Mouse (Mus musculus): ENCODE results near the gene Egfl8. TPM values are rescaled to one million over a fixed set of nuclear protein-coding genes. Genes with fewer than 3 reads are reported as not detected.
A peak's percentile ranks its signal among the peaks of the same experiment; 100 is the strongest.

The Egfl8 gene
- polyA plus RNA-seq, 1 experiment from 2014 or later: 1.3 TPM

GRCm38 (mm10) chr17:34568421-34568820 is 47.4 kb downstream of the Egfl8 start:
- no peak overlapping the region for H3K27ac ChIP-seq
- peaks cover 13% of the 10 kb centered on the region for H3K4me1 ChIP-seq (replicated peaks)
- H3K9me3 ChIP-seq (replicated peaks): no peaks in the 10 kb centered on the region
- H3K4me2 ChIP-seq: no peak overlapping the region
- no peak overlapping the region for H3K9ac ChIP-seq
- H3K27me3 ChIP-seq: peaks cover 4% of the 10 kb centered on the region; the same call in 1 of the 2 replicates
- H3K36me3 ChIP-seq: no peaks in the 10 kb centered on the region
- ATAC-seq (replicated peaks; ENCODE audit: insufficient number of reproducible peaks, insufficient read depth, low FRiP score, low read depth): no peak
- 75% methylated on average over 13 of the region's 13 CpGs for WGBS
- no peak overlapping the region for H3K4me3 ChIP-seq

GRCm38 (mm10) chr17:34567311-34567710 is 48.5 kb downstream of the Egfl8 start:
- Histone ChIP-seq H3K9ac (no peak overlapping the region), H3K27ac (no peak overlapping the region), H3K9me3 (replicated peaks) (no peaks in the 10 kb centered on the region), H3K36me3 (no peaks in the 10 kb centered on the region), H3K4me1 (replicated peaks) (peaks cover 13% of the 10 kb centered on the region), H3K4me2 (no peak overlapping the region), H3K27me3 (peaks cover 4% of the 10 kb centered on the region; the same call in 1 of the 2 replicates), H3K4me3 (no peak overlapping the region)
- WGBS: 63% methylated on average over 9 of the region's 9 CpGs
- no peak for ATAC-seq (replicated peaks; ENCODE audit: insufficient number of reproducible peaks, insufficient read depth, low FRiP score, low read depth)

- H3K27me3 ChIP-seq: peaks cover 4% of the 10 kb centered on the region; the same call in 1 of the 2 replicates
- H3K4me1 ChIP-seq (replicated peaks): peaks cover 13% of the 10 kb centered on the region
- H3K4me3 ChIP-seq: peak overlapping the region; percentile 37
- 27% methylated on average over 3 of the region's 3 CpGs for WGBS
- H3K36me3 ChIP-seq: no peaks in the 10 kb centered on the region
- peak overlapping the region; percentile 49 for H3K4me2 ChIP-seq
- H3K9me3 ChIP-seq (replicated peaks): no peaks in the 10 kb centered on the region
- H3K9ac ChIP-seq: peak overlapping the region; percentile 40; the same call in 1 of the 2 replicates
- H3K27ac ChIP-seq: peak overlapping the region; percentile 86
- ATAC-seq (replicated peaks; ENCODE audit: insufficient number of reproducible peaks, insufficient read depth, low FRiP score, low read depth): peak; percentile 54
Measured at GRCm38 (mm10) chr17:34564796-34565195, 51.0 kb downstream of the Egfl8 start.

DNA sequence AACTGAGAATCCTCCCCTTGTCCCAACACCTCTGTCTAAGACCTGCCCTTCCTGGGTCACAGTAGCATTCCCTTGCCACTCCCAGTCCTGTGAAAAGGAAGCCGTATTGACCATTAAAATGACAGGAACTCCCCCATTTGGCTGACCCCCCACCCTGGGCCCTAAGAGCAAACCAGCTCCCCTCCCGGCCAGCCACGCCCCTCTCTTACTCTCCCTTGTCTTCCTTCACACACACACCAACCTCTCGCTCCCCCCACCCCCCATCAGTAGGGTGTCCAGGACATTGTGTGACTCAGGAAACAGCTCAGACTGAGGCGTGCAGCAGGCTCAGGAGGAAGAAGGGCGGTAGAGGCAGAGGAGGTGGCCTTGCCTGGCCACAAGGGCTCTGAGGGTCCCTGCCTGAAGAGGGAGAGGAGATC is 51.8 kb downstream of the Egfl8 start, which contains the start of gene Notch4:
TSS of gene Notch4 (plus strand) at position 266 of the 419 bp plus-strand sequence.
- H3K4me2 ChIP-seq: peak within 1 kb of the TSS; percentile 49
- no peaks in the 10 kb centered on the region for H3K36me3 ChIP-seq
- H3K9ac ChIP-seq: peak within 1 kb of the TSS; percentile 40
- H3K9me3 ChIP-seq (replicated peaks): no peaks in the 10 kb centered on the region
- H3K27me3 ChIP-seq: peaks cover 4% of the 10 kb centered on the region; the same call in 1 of the 2 replicates
- 9% methylated on average over 6 of the region's 6 CpGs for WGBS
- H3K4me3 ChIP-seq: peak within 1 kb of the TSS; percentile 37
- H3K27ac ChIP-seq: peak within 1 kb of the TSS; percentile 86
- H3K4me1 ChIP-seq (replicated peaks): peaks cover 13% of the 10 kb centered on the region
- peak; percentile 72 for ATAC-seq (replicated peaks; ENCODE audit: insufficient number of reproducible peaks, insufficient read depth, low FRiP score, low read depth)

GRCm38 (mm10) chr17:34563354-34563753 is 52.4 kb downstream of the Egfl8 start:
- H3K4me3 ChIP-seq: no peak overlapping the region
- peaks cover 4% of the 10 kb centered on the region; the same call in 1 of the 2 replicates for H3K27me3 ChIP-seq
- peak overlapping the region; percentile 36; the same call in 1 of the 2 replicates for H3K27ac ChIP-seq
- WGBS: 64% methylated on average over 11 of the region's 11 CpGs
- H3K4me2 ChIP-seq: no peak overlapping the region
- H3K9me3 ChIP-seq (replicated peaks): no peaks in the 10 kb centered on the region
- H3K4me1 ChIP-seq (replicated peaks): peaks cover 13% of the 10 kb centered on the region
- no peak for ATAC-seq (replicated peaks; ENCODE audit: insufficient number of reproducible peaks, insufficient read depth, low FRiP score, low read depth)
- H3K9ac ChIP-seq: no peak overlapping the region
- no peaks in the 10 kb centered on the region for H3K36me3 ChIP-seq

Other genes starting within 250 kb of the Egfl8 start
- gene Btnl1, start 238.8 kb downstream of the Egfl8 start, polyA plus RNA-seq (2015; fragmentation: Nextera tagmentation; extraction: Ambion mirVana): not detected in 2 replicates
- 0.20 TPM in 1 of 2 replicates, not detected in the other for gene BC051142, start 217.2 kb downstream of the Egfl8 start, polyA plus RNA-seq (2015; fragmentation: Nextera tagmentation; extraction: Ambion mirVana)
- gene Btnl4, start 138.7 kb downstream of the Egfl8 start, polyA plus RNA-seq (2015; fragmentation: Nextera tagmentation; extraction: Ambion mirVana): not detected in 2 replicates
- not detected in 2 replicates for gene Btnl6, start 98.6 kb downstream of the Egfl8 start, polyA plus RNA-seq (2015; fragmentation: Nextera tagmentation; extraction: Ambion mirVana)
- 5.8 and 7.8 TPM in 2 replicates for gene Notch4, start 51.7 kb downstream of the Egfl8 start, polyA plus RNA-seq (2015; fragmentation: Nextera tagmentation; extraction: Ambion mirVana)
- 5.5 and 13.1 TPM in 2 replicates for gene Gpsm3, start 26.2 kb downstream of the Egfl8 start, polyA plus RNA-seq (2015; fragmentation: Nextera tagmentation; extraction: Ambion mirVana)
- 4.8 and 5.5 TPM in 2 replicates for gene Pbx2, start 24.7 kb downstream of the Egfl8 start, polyA plus RNA-seq (2015; fragmentation: Nextera tagmentation; extraction: Ambion mirVana)
- 6.4 and 12.3 TPM in 2 replicates for gene Ager, start 18.1 kb downstream of the Egfl8 start, polyA plus RNA-seq (2015; fragmentation: Nextera tagmentation; extraction: Ambion mirVana)
- gene Rnf5, start 12.3 kb downstream of the Egfl8 start, polyA plus RNA-seq (2015; fragmentation: Nextera tagmentation; extraction: Ambion mirVana): 99.7 and 111 TPM in 2 replicates
- 45.7 and 53.9 TPM in 2 replicates for gene Agpat1, start 11.7 kb downstream of the Egfl8 start, polyA plus RNA-seq (2015; fragmentation: Nextera tagmentation; extraction: Ambion mirVana)
- gene Ppt2, start 12.5 kb upstream of the Egfl8 start, polyA plus RNA-seq (2015; fragmentation: Nextera tagmentation; extraction: Ambion mirVana): 22.9 and 24.8 TPM in 2 replicates
- 0.42 and 1.2 TPM in 2 replicates for gene Prrt1, start 13.6 kb upstream of the Egfl8 start, polyA plus RNA-seq (2015; fragmentation: Nextera tagmentation; extraction: Ambion mirVana)
- gene Fkbpl, start 28.8 kb upstream of the Egfl8 start, polyA plus RNA-seq (2015; fragmentation: Nextera tagmentation; extraction: Ambion mirVana): 10.7 and 12.9 TPM in 2 replicates
- gene Atf6b, start 31.2 kb upstream of the Egfl8 start, polyA plus RNA-seq (2015; fragmentation: Nextera tagmentation; extraction: Ambion mirVana): 39.6 and 54.5 TPM in 2 replicates
- gene Tnxb, start 54.6 kb upstream of the Egfl8 start, polyA plus RNA-seq (2015; fragmentation: Nextera tagmentation; extraction: Ambion mirVana): 2.3 and 3.2 TPM in 2 replicates
- gene C4b, start 127.9 kb upstream of the Egfl8 start, polyA plus RNA-seq (2015; fragmentation: Nextera tagmentation; extraction: Ambion mirVana): 0.53 and 0.77 TPM in 2 replicates
- 0.93 TPM in 1 of 2 replicates, not detected in the other for gene Cyp21a1, start 188.6 kb upstream of the Egfl8 start, polyA plus RNA-seq (2015; fragmentation: Nextera tagmentation; extraction: Ambion mirVana)
- 19.4 and 23.4 TPM in 2 replicates for gene Stk19, start 221.0 kb upstream of the Egfl8 start, polyA plus RNA-seq (2015; fragmentation: Nextera tagmentation; extraction: Ambion mirVana)
- gene Dxo, start 221.0 kb upstream of the Egfl8 start, polyA plus RNA-seq (2015; fragmentation: Nextera tagmentation; extraction: Ambion mirVana): 32.0 and 40.8 TPM in 2 replicates
- 23.6 and 35.9 TPM in 2 replicates for gene Skiv2l, start 234.2 kb upstream of the Egfl8 start, polyA plus RNA-seq (2015; fragmentation: Nextera tagmentation; extraction: Ambion mirVana)
- 53.3 and 70.9 TPM in 2 replicates for gene Nelfe, start 234.4 kb upstream of the Egfl8 start, polyA plus RNA-seq (2015; fragmentation: Nextera tagmentation; extraction: Ambion mirVana)
- 1.8 and 4.3 TPM in 2 replicates for gene Cfb, start 246.5 kb upstream of the Egfl8 start, polyA plus RNA-seq (2015; fragmentation: Nextera tagmentation; extraction: Ambion mirVana)

Data from heart, embryonic 15.5 days (tissue).